Mouse (Mus musculus): ENCODE measurements around the gene Cela3b. TPM values are rescaled to one million over a fixed set of nuclear protein-coding genes. Genes with fewer than 3 reads are reported as not detected.

The Cela3b gene
- polyA plus RNA-seq, 1 experiment from 2014 or later: not detected

GRCm38 (mm10) chr4:137457292-137457691 is 27.0 kb upstream of the Cela3b start:
- no peaks in the 10 kb centered on the region for H3K27me3 ChIP-seq (ENCODE audit: control insufficient read depth, insufficient read depth, low read length)
- H3K4me1 ChIP-seq (replicated peaks; ENCODE audit: control insufficient read depth, insufficient read depth, low read length): 0 out of 2 replicates have a peak, but pooled peaks cover 2% of the 10 kb centered on the region
- ATAC-seq (replicated peaks; ENCODE audit: low FRiP score) (no peak), DNase-seq (ENCODE audit: low spot score) (no peak)
- H3K9me3 ChIP-seq (ENCODE audit: control insufficient read depth, low read length): no peaks in the 10 kb centered on the region
- no peak overlapping the region for H3K27ac ChIP-seq (ENCODE audit: low read depth, low read length)
- H3K9ac ChIP-seq (ENCODE audit: low read length): no peak overlapping the region
- no peaks in the 10 kb centered on the region for H3K36me3 ChIP-seq (ENCODE audit: control insufficient read depth, insufficient read depth, low read length)
- no peak overlapping the region for H3K4me3 ChIP-seq (ENCODE audit: low read depth, low read length)
- no peak overlapping the region for H3K4me2 ChIP-seq (ENCODE audit: low read depth, low read length, severe bottlenecking)
- 82% methylated on average over 4 of the region's 4 CpGs for WGBS

DNA sequence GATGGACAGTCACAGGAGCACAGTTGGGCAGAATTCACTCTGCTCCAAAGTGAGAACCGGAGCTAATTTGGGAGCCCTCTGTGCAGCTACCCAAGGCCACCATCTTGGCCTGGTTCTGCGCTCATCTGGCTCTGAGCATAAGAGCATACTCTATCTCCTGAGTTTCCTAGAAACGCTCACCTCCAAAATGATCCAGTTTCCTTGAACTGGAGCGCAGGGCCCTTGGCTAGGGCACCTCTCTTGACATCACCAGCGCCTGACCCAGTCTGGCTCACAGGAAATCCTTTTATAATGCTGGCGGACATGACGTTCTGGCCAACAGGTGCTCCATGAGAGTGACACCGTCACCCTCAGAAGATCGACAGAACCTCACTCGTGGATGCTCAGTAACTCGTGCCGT is 26.2 kb upstream of the Cela3b start:
- no peaks in the 10 kb centered on the region for H3K36me3 ChIP-seq (ENCODE audit: control insufficient read depth, insufficient read depth, low read length)
- 0 out of 2 replicates have a peak, but pooled peaks cover 2% of the 10 kb centered on the region for H3K4me1 ChIP-seq (replicated peaks; ENCODE audit: control insufficient read depth, insufficient read depth, low read length)
- 92% methylated on average over 12 of the region's 12 CpGs for WGBS
- ATAC-seq (replicated peaks; ENCODE audit: low FRiP score) (no peak), DNase-seq (ENCODE audit: low spot score) (no peak)
- H3K9ac ChIP-seq (ENCODE audit: low read length): no peak overlapping the region
- H3K4me2 ChIP-seq (ENCODE audit: low read depth, low read length, severe bottlenecking): no peak overlapping the region
- no peak overlapping the region for H3K4me3 ChIP-seq (ENCODE audit: low read depth, low read length)
- no peak overlapping the region for H3K27ac ChIP-seq (ENCODE audit: low read depth, low read length)
- no peaks in the 10 kb centered on the region for H3K27me3 ChIP-seq (ENCODE audit: control insufficient read depth, insufficient read depth, low read length)
- no peaks in the 10 kb centered on the region for H3K9me3 ChIP-seq (ENCODE audit: control insufficient read depth, low read length)

GRCm38 (mm10) chr4:137454582-137454981 is 24.2 kb upstream of the Cela3b start:
- Histone ChIP-seq H3K36me3 (ENCODE audit: control insufficient read depth, insufficient read depth, low read length) (no peaks in the 10 kb centered on the region), H3K4me1 (replicated peaks; ENCODE audit: control insufficient read depth, insufficient read depth, low read length) (no peaks in the 10 kb centered on the region), H3K9ac (ENCODE audit: low read length) (no peak overlapping the region), H3K27ac (ENCODE audit: low read depth, low read length) (no peak overlapping the region), H3K9me3 (ENCODE audit: control insufficient read depth, low read length) (no peaks in the 10 kb centered on the region), H3K4me2 (ENCODE audit: low read depth, low read length, severe bottlenecking) (no peak overlapping the region), H3K4me3 (ENCODE audit: low read depth, low read length) (no peak overlapping the region), H3K27me3 (ENCODE audit: control insufficient read depth, insufficient read depth, low read length) (no peaks in the 10 kb centered on the region)
- DNase-seq (ENCODE audit: low spot score) (no peak), ATAC-seq (replicated peaks; ENCODE audit: low FRiP score) (no peak)
- WGBS: 89% methylated on average over 14 of the region's 14 CpGs

DNA sequence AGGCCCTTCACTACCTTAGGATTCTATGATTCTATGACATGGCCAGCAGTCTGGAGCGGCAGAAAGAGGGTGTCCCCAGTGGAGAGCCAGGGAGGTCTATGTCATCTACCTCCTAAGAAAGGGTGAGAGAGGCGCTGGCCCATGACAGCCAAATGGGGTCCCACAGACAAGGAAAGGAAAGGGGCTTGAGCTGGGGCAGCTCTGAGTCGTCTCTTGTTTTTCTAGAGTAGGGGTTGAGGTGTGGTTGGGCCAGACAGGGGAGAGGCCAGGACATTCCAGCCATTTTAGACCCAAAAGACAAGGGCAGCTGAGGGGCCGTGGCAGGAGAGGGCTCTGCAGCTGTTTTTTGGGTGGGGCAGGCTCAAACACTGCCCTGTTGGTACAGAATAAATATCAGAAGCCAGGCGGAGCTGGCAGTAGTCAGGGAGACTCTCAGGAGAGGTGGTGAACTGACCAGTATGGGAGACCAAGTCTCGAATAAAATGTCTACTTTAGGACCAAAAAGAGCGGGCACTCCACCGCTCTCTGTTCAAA is 23.0 kb upstream of the Cela3b start, which contains the start of gene 1700013G24Rik:
TSS of gene 1700013G24Rik (plus strand) at position 51 of the 534 bp plus-strand sequence.
- Histone ChIP-seq H3K4me2 (ENCODE audit: low read depth, low read length, severe bottlenecking) (no peak within 1 kb of the TSS), H3K36me3 (ENCODE audit: control insufficient read depth, insufficient read depth, low read length) (no peaks in the 10 kb centered on the region), H3K9me3 (ENCODE audit: control insufficient read depth, low read length) (no peaks in the 10 kb centered on the region), H3K27ac (ENCODE audit: low read depth, low read length) (no peak within 1 kb of the TSS), H3K4me3 (ENCODE audit: low read depth, low read length) (no peak within 1 kb of the TSS), H3K27me3 (ENCODE audit: control insufficient read depth, insufficient read depth, low read length) (no peaks in the 10 kb centered on the region), H3K9ac (ENCODE audit: low read length) (no peak within 1 kb of the TSS), H3K4me1 (replicated peaks; ENCODE audit: control insufficient read depth, insufficient read depth, low read length) (no peaks in the 10 kb centered on the region)
- DNase-seq (ENCODE audit: low spot score) (no peak), ATAC-seq (replicated peaks; ENCODE audit: low FRiP score) (no peak)
- 84% methylated on average over 8 of the region's 8 CpGs for WGBS

DNA sequence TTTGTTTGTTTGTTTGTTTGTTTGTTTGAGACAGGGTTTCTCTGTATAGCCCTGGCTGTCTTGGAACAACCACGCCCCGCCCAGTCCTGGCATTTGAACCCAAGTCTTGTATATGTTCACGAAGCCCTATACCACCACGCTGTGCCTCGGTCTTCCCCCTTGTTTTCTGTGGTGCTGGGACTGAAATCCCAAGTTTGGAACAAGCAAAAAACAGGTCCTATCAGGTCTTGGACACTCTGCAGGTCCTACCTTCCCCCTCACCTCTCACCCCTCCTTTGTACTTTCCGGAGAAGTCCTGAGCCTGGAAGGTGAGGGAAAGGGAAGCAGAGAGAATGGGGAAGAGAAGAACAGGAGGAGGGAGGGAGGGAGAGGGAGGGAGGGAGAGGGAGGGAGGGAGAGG is 21.9 kb upstream of the Cela3b start:
- Histone ChIP-seq H3K27me3 (ENCODE audit: control insufficient read depth, insufficient read depth, low read length) (no peaks in the 10 kb centered on the region), H3K9ac (ENCODE audit: low read length) (no peak overlapping the region), H3K4me3 (ENCODE audit: low read depth, low read length) (no peak overlapping the region), H3K9me3 (ENCODE audit: control insufficient read depth, low read length) (no peaks in the 10 kb centered on the region), H3K4me2 (ENCODE audit: low read depth, low read length, severe bottlenecking) (no peak overlapping the region), H3K4me1 (replicated peaks; ENCODE audit: control insufficient read depth, insufficient read depth, low read length) (no peaks in the 10 kb centered on the region), H3K27ac (ENCODE audit: low read depth, low read length) (no peak overlapping the region), H3K36me3 (ENCODE audit: control insufficient read depth, insufficient read depth, low read length) (no peaks in the 10 kb centered on the region)
- 92% methylated on average over 6 of the region's 6 CpGs for WGBS
- no peak for ATAC-seq (replicated peaks; ENCODE audit: low FRiP score)
- DNase-seq (ENCODE audit: low spot score): no peak

DNA sequence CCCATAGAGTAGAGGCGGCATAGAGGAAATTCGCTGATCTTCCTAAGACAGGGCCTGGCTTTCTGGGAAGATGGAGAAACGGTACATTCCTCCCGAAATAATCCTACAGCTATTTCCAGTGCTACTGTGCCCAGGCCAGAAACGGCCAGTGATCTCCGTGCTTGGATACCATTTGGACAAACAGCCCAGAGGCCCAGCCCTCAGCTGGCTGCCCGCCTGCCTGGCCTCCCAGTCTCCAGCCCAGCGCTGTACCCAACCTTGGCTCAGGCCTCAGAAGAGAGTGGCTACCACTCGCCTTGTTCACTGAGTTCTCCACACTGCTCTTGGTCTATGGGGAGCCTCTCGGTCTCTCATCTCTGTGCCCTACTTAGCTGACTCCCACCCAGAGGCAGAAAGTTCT is 19.4 kb upstream of the Cela3b start:
- no peak overlapping the region for H3K4me3 ChIP-seq (ENCODE audit: low read depth, low read length)
- no peaks in the 10 kb centered on the region for H3K27me3 ChIP-seq (ENCODE audit: control insufficient read depth, insufficient read depth, low read length)
- DNase-seq (ENCODE audit: low spot score) (no peak), ATAC-seq (replicated peaks; ENCODE audit: low FRiP score) (no peak)
- no peak overlapping the region for H3K9ac ChIP-seq (ENCODE audit: low read length)
- no peaks in the 10 kb centered on the region for H3K36me3 ChIP-seq (ENCODE audit: control insufficient read depth, insufficient read depth, low read length)
- no peak overlapping the region for H3K27ac ChIP-seq (ENCODE audit: low read depth, low read length)
- H3K9me3 ChIP-seq (ENCODE audit: control insufficient read depth, low read length): no peaks in the 10 kb centered on the region
- H3K4me1 ChIP-seq (replicated peaks; ENCODE audit: control insufficient read depth, insufficient read depth, low read length): no peaks in the 10 kb centered on the region
- H3K4me2 ChIP-seq (ENCODE audit: low read depth, low read length, severe bottlenecking): no peak overlapping the region
- WGBS: 84% methylated on average over 10 of the region's 10 CpGs

- DNase-seq (ENCODE audit: low spot score) (no peak), ATAC-seq (replicated peaks; ENCODE audit: low FRiP score) (no peak)
- H3K27ac ChIP-seq (ENCODE audit: low read depth, low read length): no peak overlapping the region
- H3K27me3 ChIP-seq (ENCODE audit: control insufficient read depth, insufficient read depth, low read length): no peaks in the 10 kb centered on the region
- WGBS: 78% methylated on average over 2 of the region's 2 CpGs
- H3K4me3 ChIP-seq (ENCODE audit: low read depth, low read length): no peak overlapping the region
- no peak overlapping the region for H3K9ac ChIP-seq (ENCODE audit: low read length)
- no peaks in the 10 kb centered on the region for H3K36me3 ChIP-seq (ENCODE audit: control insufficient read depth, insufficient read depth, low read length)
- H3K4me2 ChIP-seq (ENCODE audit: low read depth, low read length, severe bottlenecking): no peak overlapping the region
- H3K4me1 ChIP-seq (replicated peaks; ENCODE audit: control insufficient read depth, insufficient read depth, low read length): no peaks in the 10 kb centered on the region
- H3K9me3 ChIP-seq (ENCODE audit: control insufficient read depth, low read length): no peaks in the 10 kb centered on the region
These were observed 18.8 kb upstream of the Cela3b start for GRCm38 (mm10) chr4:137449132-137449531.

GRCm38 (mm10) chr4:137448641-137449040 is 18.3 kb upstream of the Cela3b start:
- H3K36me3 ChIP-seq (ENCODE audit: control insufficient read depth, insufficient read depth, low read length): no peaks in the 10 kb centered on the region
- H3K9ac ChIP-seq (ENCODE audit: low read length): no peak overlapping the region
- H3K27ac ChIP-seq (ENCODE audit: low read depth, low read length): no peak overlapping the region
- no peak overlapping the region for H3K4me3 ChIP-seq (ENCODE audit: low read depth, low read length)
- DNase-seq (ENCODE audit: low spot score): no peak
- ATAC-seq (replicated peaks; ENCODE audit: low FRiP score): no peak
- H3K27me3 ChIP-seq (ENCODE audit: control insufficient read depth, insufficient read depth, low read length): no peaks in the 10 kb centered on the region
- whole genome bisulfite sequencing: 69% methylated on average over 2 of the region's 2 CpGs
- no peaks in the 10 kb centered on the region; the same call in 1 of the 2 replicates for H3K4me1 ChIP-seq (replicated peaks; ENCODE audit: control insufficient read depth, insufficient read depth, low read length)
- H3K9me3 ChIP-seq (ENCODE audit: control insufficient read depth, low read length): no peaks in the 10 kb centered on the region
- no peak overlapping the region for H3K4me2 ChIP-seq (ENCODE audit: low read depth, low read length, severe bottlenecking)

DNA sequence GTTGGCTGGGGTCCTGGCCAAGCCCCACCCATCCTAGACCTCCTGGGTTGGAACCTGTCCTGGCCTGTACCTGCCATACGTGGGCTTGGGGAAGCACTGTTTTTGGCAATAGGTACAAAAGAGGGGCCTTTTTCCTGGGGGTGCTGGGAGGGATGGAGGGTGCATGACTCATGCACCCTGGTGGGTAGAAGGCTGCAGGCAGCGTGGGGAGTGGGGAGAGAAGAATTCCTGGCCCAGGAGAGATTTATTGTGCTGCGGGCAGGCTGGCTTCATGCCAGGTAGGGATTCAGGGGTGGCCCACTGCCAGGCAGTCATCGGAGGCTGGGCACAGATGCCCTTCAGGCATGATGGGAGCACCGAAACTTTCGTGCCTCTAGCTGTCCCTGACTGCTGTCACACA is 17.9 kb upstream of the Cela3b start:
- ATAC-seq (replicated peaks; ENCODE audit: low FRiP score) (no peak), DNase-seq (ENCODE audit: low spot score) (no peak)
- H3K36me3 ChIP-seq (ENCODE audit: control insufficient read depth, insufficient read depth, low read length): no peaks in the 10 kb centered on the region
- no peaks in the 10 kb centered on the region for H3K27me3 ChIP-seq (ENCODE audit: control insufficient read depth, insufficient read depth, low read length)
- H3K27ac ChIP-seq (ENCODE audit: low read depth, low read length): no peak overlapping the region
- no peak overlapping the region for H3K4me3 ChIP-seq (ENCODE audit: low read depth, low read length)
- H3K9ac ChIP-seq (ENCODE audit: low read length): no peak overlapping the region
- no peaks in the 10 kb centered on the region; the same call in 1 of the 2 replicates for H3K4me1 ChIP-seq (replicated peaks; ENCODE audit: control insufficient read depth, insufficient read depth, low read length)
- 64% methylated on average over 6 of the region's 6 CpGs for WGBS
- H3K4me2 ChIP-seq (ENCODE audit: low read depth, low read length, severe bottlenecking): no peak overlapping the region
- no peaks in the 10 kb centered on the region for H3K9me3 ChIP-seq (ENCODE audit: control insufficient read depth, low read length)

All from forebrain, embryonic 11.5 days (tissue).